Mouse (Mus musculus): ENCODE results near the gene Copz1. TPM values are rescaled to one million over a fixed set of nuclear protein-coding genes. Genes with fewer than 3 reads are reported as not detected.

Gene Copz1
- total and polyA plus RNA-seq, 3 experiments, result 80.0 to 271 (median 148) TPM

DNA sequence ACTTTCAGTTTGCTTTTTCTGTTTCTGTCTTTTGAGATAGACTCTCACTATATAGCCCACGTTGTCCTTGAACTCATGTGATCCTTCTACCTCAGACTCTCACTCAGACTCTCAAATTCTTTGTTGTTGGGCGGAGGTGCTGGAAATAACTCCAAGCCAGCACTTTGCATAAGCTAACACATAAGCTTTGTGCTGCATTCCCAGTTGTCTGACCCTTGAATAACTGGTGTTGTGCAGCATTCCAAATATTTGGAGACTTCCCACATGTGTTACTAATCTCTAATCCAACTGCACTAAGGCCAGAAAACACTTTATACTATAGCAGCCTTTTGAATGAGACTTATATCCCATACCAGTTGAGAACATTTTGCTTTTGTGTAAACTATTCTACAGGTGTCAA lies 43.6 kb upstream of the Copz1 start:
- Histone ChIP-seq H3K4me1 (ENCODE audit: control insufficient read depth in 1 of 2, insufficient read depth in 2 of 2) (peaks cover 6 to 49% of the 10 kb centered on the region in 2 experiments; a peak in 3 of 4 replicates), H3K79me2 (replicated peaks; ENCODE audit: control insufficient read depth, extremely low read depth, insufficient read depth, poor library complexity, severe bottlenecking) (peaks cover 82% of the 10 kb centered on the region), H3K9ac (ENCODE audit: insufficient read depth, low read depth) (no peak overlapping the region; the same call in 1 of the 2 replicates), H3K9me3 (replicated peaks; ENCODE audit: low read length) (no peaks in the 10 kb centered on the region), H3K4me2 (ENCODE audit: insufficient read depth, low read depth, poor library complexity, severe bottlenecking) (no peak overlapping the region), H3K27me3 (replicated peaks) (no peaks in the 10 kb centered on the region), H3K4me3 (replicated peaks in 1 of 3; ENCODE audit: low read depth in 2 of 3, low read length in 2 of 3, poor library complexity in 1 of 3) (no peak overlapping the region), H3K36me3 (replicated peaks in 1 of 2; ENCODE audit: control insufficient read depth in 1 of 2, insufficient read depth in 1 of 2, low read length in 1 of 2) (peaks cover 0 to 35% of the 10 kb centered on the region in 2 experiments), H3K27ac (ENCODE audit: insufficient read depth, low read depth) (no peak overlapping the region)
- no peak for DNase-seq (ENCODE audit: extremely low read depth)
- dilution Hi-C loops (cut with MboI; ENCODE audit: extremely low pct_ligation_motif_present, extremely low pct_unique_long_range_greater_than_20kb, low sequenced_read_pairs), result no loop called here
- TF ChIP-seq BHLHE40 (IDR thresholded peaks at IDR 0.05; ENCODE audit: low read depth, low read length), result no peak
- TF ChIP-seq ZKSCAN1 (IDR thresholded peaks at IDR 0.05; ENCODE audit: borderline replicate concordance, low read depth, low read length), result no peak
- no peak for TF ChIP-seq ZNF384 (IDR thresholded peaks at IDR 0.05; ENCODE audit: low read depth, low read length)
- TF ChIP-seq RAD21 (IDR thresholded peaks at IDR 0.05; ENCODE audit: low read depth, low read length), result no peak
- no peak for TF ChIP-seq TBP (conservative IDR thresholded peaks at IDR 0.05; ENCODE audit: low read depth, low read length)
- no peak for TF ChIP-seq EP300 (IDR thresholded peaks at IDR 0.05; ENCODE audit: low read length)
- no peak for TF ChIP-seq POLR2AphosphoS2 (IDR thresholded peaks at IDR 0.05; ENCODE audit: low read depth, low read length)
- TF ChIP-seq GABPA (IDR thresholded peaks at IDR 0.05; ENCODE audit: insufficient replicate concordance, low read depth, low read length), result no peak
- no peak for TF ChIP-seq CHD1 (IDR thresholded peaks at IDR 0.05; ENCODE audit: low read depth, low read length)
- no peak for TF ChIP-seq USF2 (conservative IDR thresholded peaks at IDR 0.05; ENCODE audit: low read depth, low read length)
- no peak for TF ChIP-seq ETS1 (conservative IDR thresholded peaks at IDR 0.05; ENCODE audit: low read depth, low read length)
- no peak for TF ChIP-seq POLR2A (IDR thresholded peaks at IDR 0.05; ENCODE audit: low read depth, low read length)
- TF ChIP-seq RCOR1 (conservative IDR thresholded peaks at IDR 0.05; ENCODE audit: low read depth, low read length), result no peak
- in situ Hi-C loops (cut with MboI; ENCODE audit: low pct_ligation_motif_present, low pct_unique_long_range_greater_than_20kb, low sequenced_read_pairs), result no loop called here

DNA sequence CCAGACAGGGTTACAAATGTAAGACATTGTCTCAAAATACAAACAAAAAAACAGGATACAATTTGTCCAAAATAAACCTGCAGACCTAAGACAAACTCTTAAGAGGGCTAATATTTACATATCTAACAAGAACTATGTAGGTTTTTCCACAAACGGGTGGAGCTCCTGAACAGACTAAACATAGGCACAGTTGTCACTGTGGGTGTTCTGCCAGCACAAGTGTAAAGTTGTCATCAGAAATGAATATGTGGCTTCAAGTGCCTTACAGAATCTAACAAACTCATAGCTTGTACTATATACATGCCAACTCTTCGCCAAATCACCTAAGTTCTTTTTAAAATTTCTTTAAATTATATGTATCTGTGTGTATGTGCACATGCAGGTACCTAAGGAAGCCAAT lies 39.4 kb upstream of the Copz1 start:
- Histone ChIP-seq H3K27ac (ENCODE audit: insufficient read depth, low read depth) (no peak overlapping the region), H3K4me3 (replicated peaks in 1 of 3; ENCODE audit: low read depth in 2 of 3, low read length in 2 of 3, poor library complexity in 1 of 3) (no peak overlapping the region), H3K9ac (ENCODE audit: insufficient read depth, low read depth) (no peak overlapping the region), H3K79me2 (replicated peaks; ENCODE audit: control insufficient read depth, extremely low read depth, insufficient read depth, poor library complexity, severe bottlenecking) (peaks cover 86% of the 10 kb centered on the region), H3K4me1 (ENCODE audit: control insufficient read depth in 1 of 2, insufficient read depth in 2 of 2) (peaks cover 2 to 57% of the 10 kb centered on the region in 2 experiments; a peak in 3 of 4 replicates), H3K4me2 (ENCODE audit: insufficient read depth, low read depth, poor library complexity, severe bottlenecking) (no peak overlapping the region), H3K36me3 (replicated peaks in 1 of 2; ENCODE audit: control insufficient read depth in 1 of 2, insufficient read depth in 1 of 2, low read length in 1 of 2) (peaks cover 3 to 35% of the 10 kb centered on the region in 2 experiments), H3K27me3 (replicated peaks) (no peaks in the 10 kb centered on the region), H3K9me3 (replicated peaks; ENCODE audit: low read length) (no peaks in the 10 kb centered on the region)
- dilution Hi-C loops (cut with MboI; ENCODE audit: extremely low pct_ligation_motif_present, extremely low pct_unique_long_range_greater_than_20kb, low sequenced_read_pairs) (no loop called here), in situ Hi-C loops (cut with MboI; ENCODE audit: low pct_ligation_motif_present, low pct_unique_long_range_greater_than_20kb, low sequenced_read_pairs) (no loop called here)
- TF ChIP-seq UBTF (IDR thresholded peaks at IDR 0.05; ENCODE audit: low read depth, low read length) (no peak), SIN3A (IDR thresholded peaks at IDR 0.05; ENCODE audit: low read length) (no peak), ZMIZ1 (IDR thresholded peaks at IDR 0.05; ENCODE audit: low read depth, low read length) (no peak), USF2 (conservative IDR thresholded peaks at IDR 0.05; ENCODE audit: low read depth, low read length) (no peak)
- no peak for DNase-seq (ENCODE audit: extremely low read depth)
